Mouse (Mus musculus): ENCODE data around the gene Wdr62.

DNA sequence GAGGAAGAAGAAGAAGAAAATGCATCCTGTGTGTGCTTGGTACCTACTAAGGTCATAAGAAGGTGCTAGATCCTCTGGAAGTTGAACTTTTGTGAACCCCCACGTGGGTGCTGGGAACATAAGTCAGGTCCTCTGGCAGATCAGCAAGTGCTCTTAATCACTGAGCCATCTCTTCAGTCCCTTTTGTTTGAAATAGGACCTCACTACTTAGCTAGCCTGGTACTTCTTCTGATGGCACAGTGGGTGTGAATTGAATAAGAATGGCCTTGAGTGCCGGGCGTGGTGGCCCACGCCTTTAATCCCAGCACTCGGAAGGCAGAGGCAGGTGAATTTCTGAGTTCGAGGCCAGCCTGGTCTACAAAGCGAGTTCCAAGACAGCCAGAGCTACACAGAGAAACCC is 14.3 kb downstream of the Wdr62 start:
- TF ChIP-seq POLR2A (IDR thresholded peaks at IDR 0.05; ENCODE audit: extremely low read depth, insufficient read depth, low read length) (no peak), CTCF (IDR thresholded peaks at IDR 0.05; ENCODE audit: low read depth, low read length) (no peak)

All from liver, adult 2 months (tissue).